Mouse (Mus musculus): ENCODE measurements around the gene Gm8206.
A peak's percentile ranks its signal among the peaks of the same experiment; 100 is the strongest.
"Not testable (repeated sequence)": the region's sequence is repeated elsewhere in the genome, so short reads cannot be mapped to it uniquely, and the experiment has no call there.

Gm8206 gene

DNA sequence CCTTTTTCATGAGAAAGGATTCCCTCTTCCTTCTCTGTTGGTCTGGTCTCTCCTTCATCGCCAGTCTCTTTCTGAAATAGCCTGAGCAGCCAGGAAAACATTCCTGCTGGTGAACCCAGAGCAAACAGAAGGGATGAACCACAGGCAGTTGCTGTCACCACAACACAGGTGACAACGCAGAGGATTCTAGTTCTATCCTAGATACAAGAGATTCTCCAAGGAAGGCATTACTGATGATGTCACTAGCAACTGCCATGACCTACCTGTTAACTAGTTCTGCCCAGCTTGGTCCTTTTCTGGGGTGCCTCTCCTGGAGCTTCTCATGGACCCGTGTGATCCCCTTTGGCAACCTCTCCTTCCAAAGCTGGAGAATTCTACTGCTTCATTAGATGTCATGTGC, at the start of gene Gm8206:
Gene Gm8206 (minus strand): TSS at position 101 of the 400 bp plus-strand sequence.
- DNase-seq, result not testable (repeated sequence)

DNA sequence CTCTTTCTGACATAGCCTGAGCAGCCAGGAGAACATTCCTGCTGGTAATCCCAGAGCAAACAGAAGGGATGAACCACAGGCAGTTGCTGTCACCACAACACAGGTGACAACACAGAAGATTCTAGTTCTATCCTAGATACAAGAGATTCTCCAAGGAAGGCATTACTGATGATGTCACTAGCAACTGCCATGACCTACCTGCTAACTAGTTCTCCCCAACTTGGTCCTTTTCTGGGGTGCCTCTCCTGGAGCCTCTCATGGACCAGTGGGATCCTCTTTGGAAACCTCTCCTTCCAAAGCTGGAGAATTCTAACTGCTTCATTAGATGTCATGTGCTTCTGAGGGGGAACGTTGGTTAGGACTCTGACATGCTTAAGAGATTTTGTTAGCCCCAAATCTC, 32.0 kb upstream of the Gm8206 start, which contains the start of gene Gm3476:
Gene Gm3476 (minus strand): TSS at position 101 of the 400 bp plus-strand sequence.
- DNase-seq, result not testable (repeated sequence)

DNA sequence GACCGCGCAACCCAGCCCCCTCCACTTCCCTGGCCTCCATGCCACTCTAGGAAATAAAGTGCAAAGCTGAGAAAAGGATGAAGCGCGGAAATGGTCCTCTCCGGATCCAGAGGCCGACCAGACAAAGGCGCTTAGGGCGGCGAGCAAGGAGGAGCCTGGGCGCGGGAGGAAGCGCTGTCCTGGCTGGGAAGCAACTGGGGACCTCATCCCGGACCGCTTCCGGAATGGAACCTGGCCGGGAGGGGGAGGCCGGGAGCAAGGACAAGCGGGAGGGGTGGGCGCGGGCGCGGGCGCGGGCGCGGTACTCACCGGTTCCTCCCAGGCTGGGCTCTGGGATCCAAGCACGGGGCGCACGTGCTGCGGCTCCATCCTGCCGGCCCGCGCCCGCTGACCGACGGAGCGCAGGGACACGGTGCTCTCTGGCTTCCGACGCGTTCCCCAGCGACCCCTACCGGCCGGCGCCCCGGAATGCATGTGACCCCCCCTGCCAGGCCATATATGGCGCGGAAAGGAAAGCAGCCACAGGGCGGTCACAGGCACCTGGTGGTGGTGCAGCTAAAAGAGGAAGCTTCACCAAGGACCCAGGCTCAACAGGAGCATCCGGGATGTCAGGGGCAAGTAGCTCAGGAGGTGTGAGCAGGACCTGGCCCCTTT, 14.7 kb upstream of the Gm8206 start, which contains the start of gene Gm3468:
Gene Gm3468 (minus strand): TSS at position 394 of the 654 bp plus-strand sequence.
- DNase-seq, result peak; percentile 59 to 67

GRCm38 (mm10) chr14:6107500-6107899, 13.8 kb upstream of the Gm8206 start:
- DNase-seq, result peak in 1 of 2 experiments; percentile 2

GRCm38 (mm10) chr14:6058167-6058566, 35.6 kb downstream of the Gm8206 start, which contains the start of gene Gm6337:
TSS of gene Gm6337 (minus strand) at chr14:6058267.
- not testable (repeated sequence) for DNase-seq

DNA sequence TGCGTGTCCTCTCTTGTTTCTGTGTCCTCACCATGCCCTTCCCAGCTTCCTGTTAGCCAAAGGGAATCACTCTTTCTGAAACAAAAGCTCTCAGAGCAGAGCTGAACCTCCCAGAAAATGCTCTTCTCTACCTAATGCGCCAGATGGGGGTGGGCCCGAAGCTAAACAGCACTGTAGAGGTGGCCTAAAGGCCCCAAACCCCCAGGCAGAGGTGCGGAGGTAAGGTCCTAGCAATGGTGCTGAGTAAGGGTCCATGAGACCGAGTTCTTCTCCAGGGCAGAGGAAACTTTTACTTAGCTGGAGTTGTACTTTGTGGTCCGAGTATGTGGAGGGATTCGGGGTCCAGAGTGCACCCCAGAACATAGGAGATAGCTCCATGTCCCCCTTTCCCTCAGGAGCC, 106.6 kb downstream of the Gm8206 start:
- peak; percentile 3 to 32 for DNase-seq

DNA sequence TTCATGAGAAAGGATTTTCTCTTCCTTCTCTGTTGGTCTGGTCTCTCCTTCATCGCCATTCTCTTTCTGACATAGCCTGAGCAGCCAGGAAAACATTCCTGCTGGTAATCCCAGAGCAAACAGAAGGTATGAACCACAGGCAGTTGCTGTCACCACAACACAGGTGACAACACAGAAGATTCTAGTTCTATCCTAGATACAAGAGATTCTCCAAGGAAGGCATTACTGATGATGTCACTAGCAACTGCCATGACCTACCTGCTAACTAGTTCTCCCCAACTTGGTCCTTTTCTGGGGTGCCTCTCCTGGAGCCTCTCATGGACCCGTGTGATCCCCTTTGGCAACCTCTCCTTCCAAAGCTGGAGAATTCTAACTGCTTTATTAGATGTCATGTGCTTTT, 114.7 kb downstream of the Gm8206 start, which contains the start of gene Gm3453:
Gene Gm3453 (minus strand): TSS at position 101 of the 400 bp plus-strand sequence.
- not testable (repeated sequence) for DNase-seq
